Mouse (Mus musculus): ENCODE measurements around the gene Dnal4.
A peak's percentile ranks its signal among the peaks of the same experiment; 100 is the strongest.

Gene Dnal4

GRCm38 (mm10) chr15:79763601-79764246 is 13.9 kb downstream of the Dnal4 start:
- DNase-seq (ENCODE audit: low read depth): peak; percentile 66

DNA sequence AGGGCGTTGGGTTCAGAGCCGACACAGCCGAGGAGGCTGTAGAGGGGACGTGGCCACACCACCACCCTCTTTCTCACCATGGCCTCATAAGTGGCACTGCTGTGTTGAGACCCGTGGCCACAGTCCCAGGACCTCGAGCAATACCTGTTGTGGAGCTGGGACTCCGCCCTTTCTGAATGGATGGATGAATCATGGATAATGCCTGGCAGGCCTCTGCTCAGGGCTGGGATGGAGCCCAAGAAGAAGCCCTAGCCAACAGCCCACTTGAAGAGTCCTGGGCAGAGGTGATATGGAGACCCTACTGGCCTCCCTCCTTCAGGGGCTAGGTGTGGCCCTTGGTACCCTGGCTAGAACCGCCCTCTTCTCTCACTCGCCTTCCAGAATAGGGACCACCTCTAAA is 14.6 kb downstream of the Dnal4 start:
- peak; percentile 39 for DNase-seq (ENCODE audit: low read depth)

- DNase-seq (ENCODE audit: low read depth): no peak
Observed at GRCm38 (mm10) chr15:79760956-79761355, 16.7 kb downstream of the Dnal4 start.

- DNase-seq (ENCODE audit: low read depth): no peak
Observed at GRCm38 (mm10) chr15:79757118-79757517, 20.5 kb downstream of the Dnal4 start.

DNA sequence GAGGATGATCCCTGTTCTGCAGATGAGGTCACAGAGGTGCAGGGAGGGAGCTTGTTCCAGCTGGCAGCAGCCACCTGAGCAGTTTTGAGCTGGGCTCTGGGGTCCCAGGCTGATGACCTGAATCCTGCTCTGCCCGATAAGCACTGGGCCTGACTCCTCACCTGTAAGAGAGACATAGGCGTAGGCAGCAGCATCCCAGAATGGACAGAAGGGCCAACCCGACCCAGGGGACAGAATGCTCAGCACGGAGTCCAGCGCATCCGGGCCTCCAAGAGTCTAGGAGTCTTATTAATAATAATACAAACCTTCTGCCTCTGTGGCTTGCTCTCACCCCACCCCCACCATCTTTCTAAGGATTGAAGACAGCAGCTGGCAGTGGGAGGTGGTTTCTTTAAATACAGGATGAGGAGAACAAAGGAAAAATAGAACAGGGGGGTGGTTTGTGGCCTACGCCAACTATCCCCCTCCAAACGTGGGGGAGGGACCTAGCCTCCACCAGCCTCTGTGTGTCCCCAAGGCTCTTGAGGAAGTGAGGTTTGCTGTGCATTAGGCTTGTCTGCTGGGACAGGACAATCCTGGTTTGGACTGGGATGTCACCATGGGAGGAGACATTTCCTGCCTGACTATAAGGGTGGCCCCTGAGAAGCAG is 21.5 kb downstream of the Dnal4 start:
- DNase-seq (ENCODE audit: low read depth): no peak

GRCm38 (mm10) chr15:79755176-79755575 is 22.5 kb downstream of the Dnal4 start:
- no peak for DNase-seq (ENCODE audit: low read depth)

GRCm38 (mm10) chr15:79753873-79754272 is 23.8 kb downstream of the Dnal4 start:
- no peak for DNase-seq (ENCODE audit: low read depth)

GRCm38 (mm10) chr15:79753420-79753752 is 24.3 kb downstream of the Dnal4 start:
- no peak for DNase-seq (ENCODE audit: low read depth)

GRCm38 (mm10) chr15:79752742-79753419 is 24.8 kb downstream of the Dnal4 start:
- peak; percentile 91 for DNase-seq (ENCODE audit: low read depth)

GRCm38 (mm10) chr15:79751772-79752171 is 25.9 kb downstream of the Dnal4 start:
- no peak for DNase-seq (ENCODE audit: low read depth)

DNA sequence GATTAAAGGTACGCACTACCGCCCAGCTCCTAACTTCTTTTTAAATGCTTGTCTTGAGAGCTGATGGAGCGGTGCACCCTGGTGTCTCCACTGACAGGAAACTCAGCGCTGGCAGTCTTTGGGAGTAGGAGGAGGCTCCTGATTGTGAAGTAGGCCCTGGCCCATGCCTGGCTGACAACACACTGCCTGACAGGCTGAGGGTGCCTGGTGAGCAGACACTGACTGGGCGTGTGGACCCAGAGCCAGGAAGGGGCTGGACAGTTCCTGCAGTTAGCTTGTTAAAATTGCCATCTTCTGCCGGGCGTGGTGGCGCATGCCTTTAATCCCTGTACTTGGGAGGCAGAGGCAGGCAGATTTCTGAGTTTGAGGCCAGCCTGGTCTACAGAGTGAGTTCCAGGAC is 27.4 kb downstream of the Dnal4 start:
- no peak for DNase-seq (ENCODE audit: low read depth)

DNA sequence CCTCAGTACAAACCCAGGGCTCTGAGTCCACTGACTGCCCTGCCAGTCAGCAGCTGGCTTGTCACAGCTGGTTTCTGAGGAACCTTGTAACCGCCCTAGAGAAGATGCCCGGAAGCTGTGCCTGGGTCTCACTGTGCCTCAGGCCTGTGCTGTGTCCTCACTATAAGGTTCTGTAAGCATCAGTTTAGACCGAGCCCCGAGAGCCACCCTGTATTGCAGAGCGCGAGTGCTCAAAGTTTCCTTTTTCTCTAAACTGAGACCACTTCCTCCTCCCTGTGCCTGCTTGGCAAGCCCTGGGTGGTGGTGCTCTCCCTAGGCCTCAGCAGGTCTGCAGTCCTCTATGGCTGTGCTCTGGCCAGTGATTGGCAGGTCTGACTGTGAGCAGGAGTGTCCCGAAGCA is 28.5 kb downstream of the Dnal4 start:
- no peak for DNase-seq (ENCODE audit: low read depth)

GRCm38 (mm10) chr15:79747998-79748397 is 29.7 kb downstream of the Dnal4 start:
- DNase-seq (ENCODE audit: low read depth): peak; percentile 36

- no peak for DNase-seq (ENCODE audit: low read depth)
Observed at GRCm38 (mm10) chr15:79745883-79746282, 31.8 kb downstream of the Dnal4 start.

- DNase-seq (ENCODE audit: low read depth): no peak
Observed at GRCm38 (mm10) chr15:79745312-79745711, 32.3 kb downstream of the Dnal4 start.

GRCm38 (mm10) chr15:79744742-79745141 is 32.9 kb downstream of the Dnal4 start:
- no peak for DNase-seq (ENCODE audit: low read depth)

- no peak for DNase-seq (ENCODE audit: low read depth)
Observed at GRCm38 (mm10) chr15:79744001-79744400, 33.6 kb downstream of the Dnal4 start.

DNA sequence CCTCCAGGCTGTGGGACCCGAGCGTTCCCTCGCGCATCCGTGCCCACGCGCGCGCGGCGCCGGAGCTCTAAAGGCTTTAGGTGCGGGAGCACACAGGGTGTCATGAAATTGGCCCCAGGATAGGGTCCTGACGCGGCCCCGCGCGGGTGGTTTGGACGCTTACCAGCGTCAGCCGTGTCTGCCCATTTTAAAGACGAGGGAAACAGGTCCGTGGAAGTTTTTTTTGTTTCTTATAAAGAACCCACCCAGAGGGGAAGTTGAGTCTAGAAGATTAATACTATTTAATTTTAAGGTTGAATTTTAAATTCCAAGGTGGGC is 35.0 kb downstream of the Dnal4 start:
- DNase-seq (ENCODE audit: low read depth): no peak

DNA sequence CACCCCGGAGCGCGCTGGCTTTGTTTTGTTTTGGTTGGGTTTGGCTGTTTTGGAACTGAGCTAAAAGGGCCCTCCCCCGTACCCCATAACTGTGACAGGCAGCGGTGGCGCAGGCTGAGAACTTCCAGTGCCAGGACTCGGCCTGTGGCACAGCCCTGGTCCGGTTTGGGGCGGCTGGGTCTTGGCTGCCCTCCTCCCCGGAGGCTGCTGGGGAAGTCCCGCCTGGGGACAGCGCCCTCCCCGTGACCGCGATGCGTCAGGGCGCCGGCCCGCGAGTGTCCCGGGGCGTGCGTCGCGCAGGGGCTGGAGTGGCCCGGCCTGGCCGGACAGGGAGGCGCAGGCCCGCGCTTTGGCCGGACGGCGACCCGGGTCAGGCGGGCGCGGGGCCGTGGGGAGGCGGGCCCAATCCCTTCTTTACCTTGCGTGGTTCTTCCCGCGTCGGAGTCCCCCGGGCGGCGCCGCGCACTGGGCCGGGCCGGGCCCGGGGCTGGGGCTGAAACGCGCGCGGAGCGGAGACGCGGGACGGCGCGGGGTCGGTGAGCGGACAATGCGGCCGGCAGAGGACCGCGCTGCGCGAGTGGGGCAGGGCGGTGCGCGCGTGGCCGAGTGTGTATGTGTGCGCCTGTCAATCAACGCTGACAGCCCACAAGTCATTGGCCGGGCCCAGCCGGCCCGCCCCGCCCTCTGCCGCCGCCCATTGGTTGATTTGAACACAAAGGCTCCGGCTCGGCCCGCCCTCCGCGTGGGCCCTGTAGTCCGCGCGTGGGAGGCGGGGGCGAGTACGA is 35.5 kb downstream of the Dnal4 start, which contains the start of gene Sun2:
Sun2 (minus strand) TSS at position 616 of the 785 bp plus-strand sequence.
- DNase-seq (ENCODE audit: low read depth): peak; percentile 93

- DNase-seq (ENCODE audit: low read depth): peak; percentile 56
Observed at GRCm38 (mm10) chr15:79741173-79741858, 36.3 kb downstream of the Dnal4 start.

- DNase-seq (ENCODE audit: low read depth): peak; percentile 31
Observed at GRCm38 (mm10) chr15:79740739-79741138, 36.9 kb downstream of the Dnal4 start.

- DNase-seq (ENCODE audit: low read depth): no peak
Observed at GRCm38 (mm10) chr15:79734311-79734710, 43.3 kb downstream of the Dnal4 start.
